Mouse (Mus musculus): ENCODE measurements around the gene Zfp385b. TPM values are rescaled to one million over a fixed set of nuclear protein-coding genes. Genes with fewer than 3 reads are reported as not detected.

Gene Zfp385b
- polyA plus RNA-seq, 1 experiment from 2014 or later, result 2.5 TPM

DNA sequence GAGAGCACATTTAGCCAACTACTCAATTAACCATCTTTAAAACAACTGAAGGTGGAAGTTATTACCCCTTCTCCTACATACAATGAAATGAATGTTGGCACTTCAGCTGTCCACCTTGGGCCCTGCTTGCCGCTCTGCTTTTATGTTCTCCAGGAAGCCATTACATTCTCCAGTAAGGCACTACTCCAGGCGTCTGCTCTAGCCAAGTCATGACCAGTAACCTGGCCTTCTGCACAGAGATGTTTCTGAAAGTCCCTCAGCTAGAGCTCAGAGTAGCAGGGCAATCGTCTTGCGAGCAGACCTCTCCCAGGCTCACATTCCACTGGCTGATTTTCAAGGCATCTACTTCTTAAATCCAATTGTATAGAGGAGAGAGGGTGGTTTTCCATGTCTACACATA is 18.0 kb downstream of the Zfp385b start:
- Histone ChIP-seq H3K4me2 (replicated peaks; ENCODE audit: low read depth, low read length) (no peak overlapping the region), H3K27me3 (ENCODE audit: control insufficient read depth, insufficient read depth, low read length) (no peaks in the 10 kb centered on the region), H3K27ac (ENCODE audit: low read depth, low read length) (no peak overlapping the region), H3K4me1 (replicated peaks; ENCODE audit: control insufficient read depth, insufficient read depth, low read length) (no peaks in the 10 kb centered on the region), H3K36me3 (ENCODE audit: control insufficient read depth, insufficient read depth, low read length) (no peaks in the 10 kb centered on the region), H3K4me3 (ENCODE audit: low read depth, low read length) (no peak overlapping the region), H3K9me3 (ENCODE audit: control insufficient read depth, low read length) (no peaks in the 10 kb centered on the region), H3K9ac (ENCODE audit: low read depth, low read length) (no peak overlapping the region)
- ATAC-seq (ENCODE audit: low FRiP score) (no peak), DNase-seq (ENCODE audit: low spot score) (no peak)
- WGBS, result 92% methylated on average over 4 of the region's 4 CpGs

DNA sequence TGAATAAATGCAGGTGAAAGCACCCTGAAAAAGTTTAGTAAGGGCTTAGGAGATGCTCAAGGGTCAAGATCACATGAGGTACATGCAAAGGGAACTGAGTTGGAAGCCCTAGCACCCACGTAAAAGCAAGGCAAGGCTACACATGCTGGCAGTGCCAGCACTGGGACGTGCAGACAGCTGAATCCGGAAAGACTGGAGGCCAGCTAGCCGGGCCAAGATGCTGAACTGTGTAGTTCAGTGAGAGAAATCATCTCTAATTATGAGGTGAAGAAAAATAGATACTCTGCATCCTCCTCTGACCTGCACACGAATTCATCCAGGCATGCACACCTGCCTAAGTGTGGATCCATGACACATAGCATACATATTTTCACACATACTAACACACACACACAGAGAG is 18.4 kb downstream of the Zfp385b start:
- DNase-seq (ENCODE audit: low spot score), result no peak
- Histone ChIP-seq H3K4me1 (replicated peaks; ENCODE audit: control insufficient read depth, insufficient read depth, low read length) (no peaks in the 10 kb centered on the region), H3K27me3 (ENCODE audit: control insufficient read depth, insufficient read depth, low read length) (no peaks in the 10 kb centered on the region), H3K27ac (ENCODE audit: low read depth, low read length) (no peak overlapping the region), H3K4me3 (ENCODE audit: low read depth, low read length) (no peak overlapping the region), H3K36me3 (ENCODE audit: control insufficient read depth, insufficient read depth, low read length) (no peaks in the 10 kb centered on the region), H3K9ac (ENCODE audit: low read depth, low read length) (no peak overlapping the region), H3K9me3 (ENCODE audit: control insufficient read depth, low read length) (no peaks in the 10 kb centered on the region), H3K4me2 (replicated peaks; ENCODE audit: low read depth, low read length) (no peak overlapping the region)
- 86% methylated on average over 5 of the region's 5 CpGs for WGBS
- ATAC-seq (ENCODE audit: low FRiP score), result no peak

DNA sequence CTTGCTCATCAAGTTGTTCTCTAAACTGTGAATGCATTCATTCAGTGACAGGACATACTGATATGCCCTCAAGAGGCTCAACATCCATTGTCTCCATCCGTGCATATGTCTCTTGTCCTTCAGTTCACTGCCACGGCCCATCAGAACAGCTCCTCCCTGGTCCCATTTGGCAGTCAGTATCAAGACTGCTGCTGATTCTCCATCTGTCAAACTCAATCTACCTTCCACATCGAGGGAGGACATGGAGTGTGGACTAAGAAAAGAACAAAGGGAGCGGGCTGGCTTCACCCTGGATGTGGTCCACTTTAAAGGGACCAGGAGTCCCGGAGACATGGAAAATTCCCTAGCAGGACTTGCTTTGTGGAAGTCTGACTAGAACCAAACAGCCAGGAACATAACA is 22.2 kb downstream of the Zfp385b start:
- no peak for DNase-seq (ENCODE audit: low spot score)
- H3K27ac ChIP-seq (ENCODE audit: low read depth, low read length), result no peak overlapping the region
- H3K4me3 ChIP-seq (ENCODE audit: low read depth, low read length), result no peak overlapping the region
- no peaks in the 10 kb centered on the region for H3K4me1 ChIP-seq (replicated peaks; ENCODE audit: control insufficient read depth, insufficient read depth, low read length)
- no peaks in the 10 kb centered on the region for H3K9me3 ChIP-seq (ENCODE audit: control insufficient read depth, low read length)
- 77% methylated on average over 5 of the region's 5 CpGs for WGBS
- H3K9ac ChIP-seq (ENCODE audit: low read depth, low read length), result no peak overlapping the region
- no peaks in the 10 kb centered on the region for H3K27me3 ChIP-seq (ENCODE audit: control insufficient read depth, insufficient read depth, low read length)
- no peak overlapping the region for H3K4me2 ChIP-seq (replicated peaks; ENCODE audit: low read depth, low read length)
- no peak for ATAC-seq (ENCODE audit: low FRiP score)
- no peaks in the 10 kb centered on the region for H3K36me3 ChIP-seq (ENCODE audit: control insufficient read depth, insufficient read depth, low read length)

DNA sequence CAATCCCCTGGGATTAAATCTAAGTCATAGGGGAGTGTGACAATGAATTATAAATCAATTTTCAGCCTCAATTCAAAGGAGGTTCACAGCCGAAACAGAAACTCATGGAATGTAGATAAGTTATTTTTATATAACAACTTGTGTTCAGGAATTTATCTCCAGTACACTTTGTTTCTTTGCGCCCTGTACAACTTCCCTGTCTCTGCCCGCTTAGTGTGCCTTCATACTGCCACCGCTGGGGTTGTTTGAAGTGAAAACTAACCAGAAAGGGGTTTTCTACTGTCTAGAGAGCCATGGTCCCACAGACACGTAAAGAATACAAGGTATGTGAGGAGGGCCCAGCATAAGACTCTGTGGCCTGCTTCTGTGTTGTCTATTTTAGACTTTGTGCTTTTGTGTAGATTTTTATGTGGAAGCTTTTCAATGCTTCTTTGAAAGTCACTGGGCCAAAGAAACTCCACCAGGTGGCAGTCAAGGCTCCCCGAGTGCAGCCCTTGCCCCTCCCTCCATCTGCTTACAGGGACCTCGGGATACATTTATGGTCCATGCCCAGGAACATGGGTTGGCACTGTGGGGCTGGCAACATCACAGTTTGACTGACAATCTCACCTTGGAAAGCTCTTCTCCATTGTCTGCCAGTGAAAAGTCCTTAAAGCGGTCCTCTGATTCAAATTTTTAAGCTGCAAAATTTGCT is 23.4 kb downstream of the Zfp385b start:
- no peaks in the 10 kb centered on the region for H3K36me3 ChIP-seq (ENCODE audit: control insufficient read depth, insufficient read depth, low read length)
- H3K4me2 ChIP-seq (replicated peaks; ENCODE audit: low read depth, low read length), result no peak overlapping the region
- no peaks in the 10 kb centered on the region for H3K9me3 ChIP-seq (ENCODE audit: control insufficient read depth, low read length)
- 75% methylated on average over 8 of the region's 8 CpGs for WGBS
- no peak overlapping the region for H3K9ac ChIP-seq (ENCODE audit: low read depth, low read length)
- peak; percentile 39 for DNase-seq (ENCODE audit: low spot score)
- no peak overlapping the region for H3K27ac ChIP-seq (ENCODE audit: low read depth, low read length)
- ATAC-seq (ENCODE audit: low FRiP score), result no peak
- H3K4me1 ChIP-seq (replicated peaks; ENCODE audit: control insufficient read depth, insufficient read depth, low read length), result no peaks in the 10 kb centered on the region
- no peak overlapping the region for H3K4me3 ChIP-seq (ENCODE audit: low read depth, low read length)
- H3K27me3 ChIP-seq (ENCODE audit: control insufficient read depth, insufficient read depth, low read length), result no peaks in the 10 kb centered on the region

DNA sequence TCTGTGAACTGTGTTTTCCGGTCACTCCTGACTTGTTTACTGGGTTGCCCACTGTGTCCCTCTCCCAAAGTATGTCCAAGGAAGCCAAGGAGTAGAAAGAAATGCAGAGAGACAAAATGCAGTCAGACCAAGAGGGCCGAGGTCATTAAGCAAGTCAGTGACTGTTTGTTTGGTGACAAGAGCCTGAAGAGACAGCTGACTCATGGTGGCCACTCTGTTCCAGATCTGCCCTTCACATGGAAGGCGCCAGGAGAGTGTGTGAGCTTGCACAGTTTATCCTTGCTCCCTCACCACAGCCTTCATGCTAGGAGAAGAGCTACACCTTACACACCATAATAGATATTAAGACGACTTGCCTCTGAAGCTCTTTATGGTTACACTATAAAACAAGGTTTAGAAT is 28.6 kb downstream of the Zfp385b start:
- no peaks in the 10 kb centered on the region for H3K9me3 ChIP-seq (ENCODE audit: control insufficient read depth, low read length)
- no peak overlapping the region for H3K9ac ChIP-seq (ENCODE audit: low read depth, low read length)
- H3K36me3 ChIP-seq (ENCODE audit: control insufficient read depth, insufficient read depth, low read length), result no peaks in the 10 kb centered on the region
- no peaks in the 10 kb centered on the region for H3K27me3 ChIP-seq (ENCODE audit: control insufficient read depth, insufficient read depth, low read length)
- no peak for DNase-seq (ENCODE audit: low spot score)
- H3K4me3 ChIP-seq (ENCODE audit: low read depth, low read length), result no peak overlapping the region
- 80% methylated on average over 4 of the region's 4 CpGs for WGBS
- no peaks in the 10 kb centered on the region for H3K4me1 ChIP-seq (replicated peaks; ENCODE audit: control insufficient read depth, insufficient read depth, low read length)
- no peak for ATAC-seq (ENCODE audit: low FRiP score)
- no peak overlapping the region for H3K27ac ChIP-seq (ENCODE audit: low read depth, low read length)
- no peak overlapping the region for H3K4me2 ChIP-seq (replicated peaks; ENCODE audit: low read depth, low read length)

DNA sequence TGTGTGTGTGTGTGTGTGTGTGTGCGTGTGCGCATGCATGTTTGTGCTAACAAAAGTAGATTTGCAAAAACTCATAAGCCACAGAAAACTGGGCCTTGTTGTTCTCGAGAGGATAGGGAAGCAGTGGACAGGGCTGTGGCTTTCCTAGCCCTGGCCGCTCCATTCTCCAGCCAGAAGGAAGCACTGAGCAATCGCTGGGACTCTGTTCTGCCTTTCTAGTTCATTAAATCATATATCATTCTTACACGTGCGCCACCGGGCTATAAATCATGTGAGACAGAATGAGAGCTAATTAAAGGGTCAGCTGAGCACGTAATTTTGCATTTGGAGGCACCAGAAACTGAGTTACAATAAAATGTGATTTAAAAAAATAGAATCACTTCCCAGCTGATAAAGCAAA is 29.1 kb downstream of the Zfp385b start:
- DNase-seq (ENCODE audit: low spot score) (no peak), ATAC-seq (ENCODE audit: low FRiP score) (0 out of 2 replicates have a peak, but pooled peaks have one; percentile 33)
- H3K9me3 ChIP-seq (ENCODE audit: control insufficient read depth, low read length), result no peaks in the 10 kb centered on the region
- H3K27me3 ChIP-seq (ENCODE audit: control insufficient read depth, insufficient read depth, low read length), result no peaks in the 10 kb centered on the region
- 75% methylated on average over 9 of the region's 9 CpGs for WGBS
- no peak overlapping the region for H3K27ac ChIP-seq (ENCODE audit: low read depth, low read length)
- no peak overlapping the region for H3K4me2 ChIP-seq (replicated peaks; ENCODE audit: low read depth, low read length)
- no peak overlapping the region for H3K9ac ChIP-seq (ENCODE audit: low read depth, low read length)
- no peaks in the 10 kb centered on the region for H3K36me3 ChIP-seq (ENCODE audit: control insufficient read depth, insufficient read depth, low read length)
- no peaks in the 10 kb centered on the region for H3K4me1 ChIP-seq (replicated peaks; ENCODE audit: control insufficient read depth, insufficient read depth, low read length)
- H3K4me3 ChIP-seq (ENCODE audit: low read depth, low read length), result no peak overlapping the region

DNA sequence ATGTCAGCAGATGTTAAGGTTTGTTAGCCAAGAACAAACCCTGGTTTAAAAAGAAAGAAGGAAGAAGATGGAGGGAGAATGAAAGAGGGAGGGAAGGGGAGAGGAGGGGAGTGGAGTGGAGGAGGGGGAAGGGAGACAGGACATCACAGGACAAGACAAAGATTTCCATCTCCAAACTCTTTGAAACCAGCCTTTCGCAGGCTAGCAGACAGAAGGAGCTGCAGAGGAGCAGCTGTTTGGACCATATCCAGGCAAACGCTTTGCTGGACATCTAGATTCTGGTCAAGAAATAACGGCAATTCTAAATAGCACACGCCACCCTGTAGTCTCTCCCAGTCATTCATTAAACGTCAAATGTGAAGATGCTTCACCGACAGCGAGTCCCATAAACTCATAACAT is 38.0 kb downstream of the Zfp385b start:
- H3K27ac ChIP-seq (ENCODE audit: low read depth, low read length), result no peak overlapping the region
- H3K4me2 ChIP-seq (replicated peaks; ENCODE audit: low read depth, low read length), result no peak overlapping the region
- no peak overlapping the region for H3K9ac ChIP-seq (ENCODE audit: low read depth, low read length)
- no peaks in the 10 kb centered on the region for H3K36me3 ChIP-seq (ENCODE audit: control insufficient read depth, insufficient read depth, low read length)
- no peaks in the 10 kb centered on the region for H3K27me3 ChIP-seq (ENCODE audit: control insufficient read depth, insufficient read depth, low read length)
- WGBS, result 92% methylated on average over 7 of the region's 7 CpGs
- no peaks in the 10 kb centered on the region for H3K9me3 ChIP-seq (ENCODE audit: control insufficient read depth, low read length)
- ATAC-seq (ENCODE audit: low FRiP score) (no peak), DNase-seq (ENCODE audit: low spot score) (no peak)
- no peak overlapping the region for H3K4me3 ChIP-seq (ENCODE audit: low read depth, low read length)
- H3K4me1 ChIP-seq (replicated peaks; ENCODE audit: control insufficient read depth, insufficient read depth, low read length), result no peaks in the 10 kb centered on the region

DNA sequence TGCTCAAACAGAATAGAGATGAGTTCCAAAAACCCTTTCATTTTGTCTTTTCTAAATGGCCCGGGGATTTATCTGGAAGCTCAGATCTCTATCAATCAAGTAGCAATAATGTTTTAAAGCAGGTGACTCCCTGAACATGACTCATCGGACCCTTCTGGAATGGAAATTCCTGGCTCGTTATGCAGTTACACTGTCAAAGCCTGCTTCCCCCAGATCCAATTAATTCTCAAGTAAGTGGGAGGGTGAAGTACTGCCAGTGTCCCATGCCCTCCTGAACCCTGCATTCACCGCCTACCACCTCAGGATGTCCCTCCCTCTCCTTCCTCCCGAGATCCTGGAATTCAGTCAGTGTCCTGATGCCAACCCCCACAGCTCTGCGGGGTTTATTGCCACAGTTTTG is 41.7 kb downstream of the Zfp385b start:
- Histone ChIP-seq H3K9me3 (ENCODE audit: control insufficient read depth, low read length) (no peaks in the 10 kb centered on the region), H3K9ac (ENCODE audit: low read depth, low read length) (no peak overlapping the region), H3K4me2 (replicated peaks; ENCODE audit: low read depth, low read length) (no peak overlapping the region), H3K4me3 (ENCODE audit: low read depth, low read length) (no peak overlapping the region), H3K36me3 (ENCODE audit: control insufficient read depth, insufficient read depth, low read length) (no peaks in the 10 kb centered on the region), H3K4me1 (replicated peaks; ENCODE audit: control insufficient read depth, insufficient read depth, low read length) (no peaks in the 10 kb centered on the region), H3K27me3 (ENCODE audit: control insufficient read depth, insufficient read depth, low read length) (no peaks in the 10 kb centered on the region), H3K27ac (ENCODE audit: low read depth, low read length) (no peak overlapping the region)
- DNase-seq (ENCODE audit: low spot score) (no peak), ATAC-seq (ENCODE audit: low FRiP score) (no peak)
- 40% methylated on average over 6 of the region's 6 CpGs for WGBS

DNA sequence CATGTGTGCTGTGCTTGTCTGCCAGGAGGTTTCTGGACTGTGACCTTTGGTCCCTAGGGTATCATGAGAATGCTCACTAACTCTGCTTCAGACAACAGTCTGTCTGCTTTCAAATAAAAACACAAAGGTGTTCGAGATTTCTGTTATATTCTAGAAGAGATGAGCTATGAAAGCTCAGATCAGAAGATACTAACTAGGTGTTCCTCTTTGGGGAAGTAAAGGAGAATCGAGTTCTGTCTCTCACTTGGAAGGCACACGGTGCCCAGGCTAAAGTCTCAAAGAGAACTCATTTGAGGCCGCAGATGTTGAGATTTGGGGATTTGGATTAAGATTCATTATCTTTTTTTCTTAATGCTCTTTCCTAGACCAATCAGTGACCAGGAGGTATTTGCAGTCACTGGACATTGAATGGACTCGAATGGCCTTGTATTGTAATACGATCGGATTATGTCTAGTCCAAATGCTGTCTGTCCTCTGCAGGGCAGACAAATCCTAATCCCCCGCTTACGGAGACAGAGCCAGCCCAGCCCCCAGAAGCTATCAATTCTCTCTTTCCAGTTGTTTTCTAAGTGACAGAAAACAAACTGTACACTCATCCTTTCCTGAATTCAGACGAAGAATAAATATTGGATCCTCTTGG is 42.3 kb downstream of the Zfp385b start:
- Histone ChIP-seq H3K4me3 (ENCODE audit: low read depth, low read length) (no peak overlapping the region), H3K27ac (ENCODE audit: low read depth, low read length) (no peak overlapping the region), H3K4me2 (replicated peaks; ENCODE audit: low read depth, low read length) (no peak overlapping the region), H3K36me3 (ENCODE audit: control insufficient read depth, insufficient read depth, low read length) (no peaks in the 10 kb centered on the region), H3K9ac (ENCODE audit: low read depth, low read length) (no peak overlapping the region), H3K27me3 (ENCODE audit: control insufficient read depth, insufficient read depth, low read length) (no peaks in the 10 kb centered on the region), H3K9me3 (ENCODE audit: control insufficient read depth, low read length) (no peaks in the 10 kb centered on the region), H3K4me1 (replicated peaks; ENCODE audit: control insufficient read depth, insufficient read depth, low read length) (no peaks in the 10 kb centered on the region)
- 71% methylated on average over 10 of the region's 10 CpGs for WGBS
- ATAC-seq (ENCODE audit: low FRiP score) (peak; percentile 47; the same call in 1 of the 2 replicates), DNase-seq (ENCODE audit: low spot score) (no peak)
